Mouse (Mus musculus) midbrain, postnatal 0 days (tissue): ENCODE measurements at regions not wholly inside any gene's neighbourhood (a gene's known extent, or its start where the extent isn't known, plus 50 kb on each side); places are given as distances from the start of the nearest gene placed in this dataset.

ENCODE experiments used
- ATAC-seq: fragments of 200-750 bp; cut with Nextera tagmentation; 2 replicates; pipeline ENCODE4 v1.8.0; 2017; ENCODE audit warnings: moderate number of reproducible peaks, mild to moderate bottlenecking, moderate TSS enrichment, moderate library complexity; ENCODE audit not compliant: low FRiP score
- DNase-seq: peaks from one replicate; pipeline ENCODE4 v3.0.0-alpha.2; 2015; ENCODE audit warnings: low spot score
- H3K27ac ChIP-seq: fragments of 300-500 bp; sonication (generic); 2 replicates; pipeline ENCODE4 v1.5.1; 2014; ENCODE audit warnings: low read depth, mild to moderate bottlenecking, low read length, mixed read lengths
- H3K27me3 ChIP-seq: fragments of 300-500 bp; sonication (generic); 2 replicates; pipeline ENCODE4 v1.6.1; 2014; ENCODE audit warnings: low read length, control low read depth, mixed read lengths; ENCODE audit not compliant: insufficient read depth
- H3K36me3 ChIP-seq: fragments of 300-500 bp; sonication (generic); 2 replicates; pipeline ENCODE4 v1.6.1; 2014; ENCODE audit warnings: low read length, control low read depth, mixed read lengths; ENCODE audit not compliant: insufficient read depth
- H3K4me1 ChIP-seq: fragments of 300-500 bp; sonication (generic); 2 replicates; pipeline ENCODE4 v1.6.1; 2014; ENCODE audit warnings: mild to moderate bottlenecking, control low read depth, antibody characterized with exemption, low read length, mixed read lengths; ENCODE audit not compliant: insufficient read depth
- H3K4me2 ChIP-seq: fragments of 300-500 bp; sonication (generic); 2 replicates; pipeline ENCODE4 v1.6.1; 2014; ENCODE audit warnings: low read depth, mild to moderate bottlenecking, low read length, mixed read lengths; ENCODE audit not compliant: poor library complexity, severe bottlenecking
- H3K4me3 ChIP-seq: fragments of 300-500 bp; sonication (generic); 2 replicates; pipeline ENCODE4 v1.5.1; 2014; ENCODE audit warnings: low read depth, mild to moderate bottlenecking, low read length, moderate library complexity
- H3K9ac ChIP-seq: fragments of 300-500 bp; sonication (generic); replicated peaks from 2 replicates; pipeline ENCODE4 v1.6.1; 2014; ENCODE audit warnings: mild to moderate bottlenecking, low read length, moderate library complexity, mixed read lengths; ENCODE audit not compliant: poor library complexity, severe bottlenecking
- H3K9me3 ChIP-seq: fragments of 300-500 bp; sonication (generic); 2 replicates; pipeline ENCODE4 v1.6.1; 2016; ENCODE audit warnings: low read length, control low read depth
- CTCF ChIP-seq: IDR thresholded peaks from 2 replicates; pipeline ENCODE4 v1.5.1; 2016; ENCODE audit warnings: antibody characterized with exemption, mild to moderate bottlenecking
- WGBS: fragments of 180-500 bp; shearing (Covaris S2); extraction: QIAGEN DNeasy Blood & Tissue Kit; methylation state at CpG from one replicate; pipeline ENCODE4 v1.1.7; 2014; 5-methylcytosine and 5-hydroxymethylcytosine counted together

DNA sequence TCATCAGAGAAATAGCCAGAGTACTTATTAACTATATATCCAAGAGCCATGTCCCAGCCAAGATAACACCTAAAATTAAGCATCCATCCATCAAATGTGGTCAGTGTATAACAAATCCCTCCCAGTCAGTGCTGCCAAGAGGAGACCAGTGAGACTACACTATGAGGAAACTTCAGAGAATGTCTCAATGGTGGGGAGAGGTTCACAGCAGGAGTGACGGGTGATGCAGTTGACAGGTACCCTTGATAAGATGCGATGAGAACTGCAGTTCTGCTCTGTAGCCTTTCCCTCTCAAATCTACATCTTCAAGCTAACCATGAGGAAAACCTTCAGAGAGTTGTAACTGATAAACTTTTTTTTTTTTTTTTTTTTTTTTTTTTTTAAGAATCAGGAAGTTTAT, 470.3 kb downstream of the Fat4 start:
- H3K27ac ChIP-seq, result no peak overlapping the region
- H3K4me1 ChIP-seq, result no peaks in the 10 kb centered on the region
- no peak for ATAC-seq
- H3K27me3 ChIP-seq, result no peaks in the 10 kb centered on the region
- no peaks in the 10 kb centered on the region for H3K9me3 ChIP-seq
- no peak overlapping the region for H3K9ac ChIP-seq
- no peaks in the 10 kb centered on the region for H3K36me3 ChIP-seq
- WGBS, result 89% methylated on average over 2 of the region's 2 CpGs
- TF ChIP-seq CTCF, result no peak
- H3K4me3 ChIP-seq, result no peak overlapping the region
- no peak for DNase-seq
- H3K4me2 ChIP-seq, result no peak overlapping the region

DNA sequence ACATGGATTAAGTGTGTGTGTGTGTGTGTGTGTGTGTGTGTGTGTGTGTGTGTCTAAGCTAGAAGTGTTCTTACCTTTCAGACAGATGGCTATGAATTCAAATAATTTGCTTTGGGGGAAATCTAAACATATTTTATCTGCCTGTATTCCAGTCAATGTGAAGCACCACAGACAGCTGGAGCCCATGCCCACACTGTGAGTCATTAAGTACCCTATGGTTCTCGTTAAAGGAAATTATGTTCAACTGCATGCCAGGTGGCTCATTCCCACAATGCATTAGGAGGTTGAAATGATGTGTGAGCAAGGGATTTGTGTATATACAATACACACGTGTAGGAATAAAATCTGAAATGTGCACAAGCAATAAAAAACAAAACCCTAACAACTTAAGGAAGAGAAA, 473.5 kb downstream of the Fat4 start:
- 54% methylated on average over 2 of the region's 2 CpGs for WGBS
- Histone ChIP-seq H3K4me1 (no peaks in the 10 kb centered on the region), H3K4me3 (no peak overlapping the region), H3K9me3 (no peaks in the 10 kb centered on the region), H3K36me3 (no peaks in the 10 kb centered on the region), H3K27ac (no peak overlapping the region), H3K9ac (no peak overlapping the region), H3K27me3 (no peaks in the 10 kb centered on the region), H3K4me2 (no peak overlapping the region)
- ATAC-seq (no peak), DNase-seq (peak; percentile 43)
- TF ChIP-seq CTCF, result no peak

DNA sequence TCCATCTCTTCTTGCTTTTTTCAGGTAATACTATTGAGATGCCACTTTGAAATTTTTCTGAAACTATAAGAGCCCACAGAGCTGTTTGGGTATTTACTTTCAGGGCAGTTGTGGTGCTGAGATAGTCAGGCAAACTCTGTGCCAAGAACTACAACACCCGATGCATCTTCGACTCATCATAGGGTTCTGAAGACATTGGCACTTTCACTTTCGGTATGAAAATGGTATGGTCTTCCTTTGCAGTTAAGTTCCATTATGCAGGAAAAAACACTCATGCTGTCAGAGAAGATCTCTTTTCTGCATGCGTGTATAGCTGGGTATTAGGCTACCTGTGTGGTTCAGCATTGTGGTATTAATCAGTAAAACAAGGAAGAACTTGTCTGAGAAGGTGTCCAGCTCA, 484.2 kb downstream of the Fat4 start:
- 90% methylated on average over 4 of the region's 4 CpGs for WGBS
- DNase-seq (no peak), ATAC-seq (no peak)
- Histone ChIP-seq H3K36me3 (no peaks in the 10 kb centered on the region), H3K4me3 (no peak overlapping the region), H3K27me3 (no peaks in the 10 kb centered on the region), H3K4me2 (no peak overlapping the region), H3K9me3 (no peaks in the 10 kb centered on the region), H3K4me1 (no peaks in the 10 kb centered on the region), H3K27ac (no peak overlapping the region), H3K9ac (no peak overlapping the region)
- no peak for TF ChIP-seq CTCF

DNA sequence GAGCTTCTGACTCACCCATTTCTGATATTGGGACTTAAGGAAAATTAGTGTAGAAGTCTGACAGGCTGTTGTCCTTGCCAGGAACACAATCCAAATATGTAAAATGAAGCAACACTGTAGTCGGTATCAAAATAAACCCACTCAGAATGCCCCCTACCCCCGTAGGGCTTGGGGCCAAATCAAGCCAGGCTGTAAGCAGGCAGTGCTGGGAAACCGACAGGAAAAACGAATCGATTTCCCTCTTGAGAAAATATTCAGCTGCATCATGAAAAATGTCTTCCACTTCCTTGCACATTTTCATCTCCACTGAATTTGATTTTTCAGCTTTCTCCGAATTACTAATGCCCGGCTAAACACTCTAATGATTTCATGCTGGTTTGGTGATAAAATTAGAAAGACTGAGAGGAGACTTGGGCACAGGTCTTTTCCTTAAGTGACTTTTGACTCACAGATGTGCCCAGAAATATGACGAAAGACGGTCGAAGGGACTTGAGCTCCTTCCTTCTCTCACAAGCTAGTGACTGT, 485.7 kb downstream of the Fat4 start:
- no peaks in the 10 kb centered on the region for H3K4me1 ChIP-seq
- no peak overlapping the region for H3K27ac ChIP-seq
- H3K4me3 ChIP-seq, result no peak overlapping the region
- DNase-seq (peak; percentile 42), ATAC-seq (no peak)
- H3K27me3 ChIP-seq, result no peaks in the 10 kb centered on the region
- WGBS, result 77% methylated on average over 10 of the region's 10 CpGs
- no peak overlapping the region for H3K9ac ChIP-seq
- H3K9me3 ChIP-seq, result no peaks in the 10 kb centered on the region
- no peak for TF ChIP-seq CTCF
- no peak overlapping the region for H3K4me2 ChIP-seq
- no peaks in the 10 kb centered on the region for H3K36me3 ChIP-seq

DNA sequence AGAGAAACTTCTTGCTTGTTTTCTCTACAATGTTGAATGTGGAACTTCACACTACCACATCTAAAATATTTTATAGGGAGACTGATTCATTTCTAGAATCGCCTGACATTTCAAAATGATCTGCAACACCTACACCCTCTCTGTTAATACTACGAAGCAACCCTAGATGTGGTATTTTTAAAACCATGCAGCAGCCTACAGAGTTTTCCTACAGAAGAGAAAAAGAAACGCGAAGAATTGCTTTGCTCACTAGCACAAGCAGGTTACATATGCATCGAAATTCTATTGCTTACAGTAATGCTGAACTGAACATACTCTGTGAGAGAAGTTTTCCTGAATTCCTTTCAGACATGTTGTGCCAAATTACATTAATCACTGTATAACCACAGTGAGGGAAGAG, 488.7 kb downstream of the Fat4 start:
- Histone ChIP-seq H3K4me3 (no peak overlapping the region), H3K4me2 (no peak overlapping the region)
- no peak for ATAC-seq

DNA sequence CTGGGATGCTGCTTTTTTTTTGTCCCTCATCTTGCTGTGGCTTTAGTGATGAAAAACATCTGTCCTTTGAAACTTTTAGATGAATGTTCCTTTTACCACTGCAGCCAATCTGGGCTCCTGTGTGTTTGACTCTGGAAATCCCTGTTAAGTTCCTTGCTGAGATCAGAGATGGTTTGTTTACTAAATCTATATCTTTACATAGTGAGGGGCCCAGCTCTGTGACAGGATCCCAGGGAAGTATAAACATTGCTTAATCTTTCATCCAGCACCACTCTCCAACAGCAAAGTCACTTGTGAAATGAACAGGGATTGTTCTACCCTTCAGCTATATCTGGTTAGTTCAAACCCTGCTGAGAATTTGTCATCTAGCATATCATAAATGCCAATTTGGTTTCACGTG, 501.8 kb downstream of the Fat4 start:
- Histone ChIP-seq H3K27ac (no peak overlapping the region), H3K27me3 (no peaks in the 10 kb centered on the region), H3K9ac (no peak overlapping the region), H3K9me3 (no peaks in the 10 kb centered on the region), H3K4me2 (no peak overlapping the region), H3K36me3 (no peaks in the 10 kb centered on the region), H3K4me1 (no peaks in the 10 kb centered on the region), H3K4me3 (no peak overlapping the region)
- 65% methylated on average over 1 of the region's 1 CpGs for WGBS
- DNase-seq (no peak), ATAC-seq (no peak)
- TF ChIP-seq CTCF, result no peak

More for the DNA sequence above, 488.7 kb downstream of the Fat4 start:
- H3K36me3 ChIP-seq, result no peaks in the 10 kb centered on the region
- no peak overlapping the region for H3K9ac ChIP-seq
- H3K4me1 ChIP-seq, result no peaks in the 10 kb centered on the region
- no peak overlapping the region for H3K27ac ChIP-seq
- no peak for TF ChIP-seq CTCF
- no peaks in the 10 kb centered on the region for H3K9me3 ChIP-seq
- no peaks in the 10 kb centered on the region for H3K27me3 ChIP-seq
- WGBS, result 83% methylated on average over 5 of the region's 5 CpGs
- no peak for DNase-seq
